Mouse (Mus musculus): ENCODE results near the gene Omd. TPM values are rescaled to one million over a fixed set of nuclear protein-coding genes. Genes with fewer than 3 reads are reported as not detected.

Omd gene
- polyA plus RNA-seq, 1 experiment from 2014 or later: 0.38 TPM

- Histone ChIP-seq H3K9ac (no peak overlapping the region), H3K36me3 (no peaks in the 10 kb centered on the region), H3K27me3 (no peaks in the 10 kb centered on the region), H3K4me3 (no peak overlapping the region), H3K9me3 (no peaks in the 10 kb centered on the region), H3K4me1 (replicated peaks) (no peaks in the 10 kb centered on the region), H3K27ac (replicated peaks) (no peak overlapping the region), H3K4me2 (no peak overlapping the region)
- no peak for ATAC-seq (ENCODE audit: low read depth)
- 80% methylated on average over 1 of the region's 1 CpGs for WGBS
Measured at GRCm38 (mm10) chr13:49623216-49623615, 41.0 kb downstream of the Omd start.

GRCm38 (mm10) chr13:49628167-49628566 lies 45.9 kb downstream of the Omd start:
- Histone ChIP-seq H3K36me3 (no peaks in the 10 kb centered on the region), H3K27me3 (no peaks in the 10 kb centered on the region), H3K9me3 (no peaks in the 10 kb centered on the region), H3K9ac (no peak overlapping the region), H3K4me3 (no peak overlapping the region), H3K4me1 (replicated peaks) (no peaks in the 10 kb centered on the region), H3K27ac (replicated peaks) (no peak overlapping the region), H3K4me2 (no peak overlapping the region)
- no peak for ATAC-seq (ENCODE audit: low read depth)

- no peak overlapping the region for H3K9ac ChIP-seq
- H3K27me3 ChIP-seq: no peaks in the 10 kb centered on the region
- H3K4me1 ChIP-seq (replicated peaks): no peaks in the 10 kb centered on the region
- no peak overlapping the region for H3K27ac ChIP-seq (replicated peaks)
- H3K9me3 ChIP-seq: no peaks in the 10 kb centered on the region
- H3K36me3 ChIP-seq: no peaks in the 10 kb centered on the region
- WGBS: 86% methylated on average over 2 of the region's 2 CpGs
- H3K4me3 ChIP-seq: no peak overlapping the region
- no peak for ATAC-seq (ENCODE audit: low read depth)
- H3K4me2 ChIP-seq: no peak overlapping the region
Measured at GRCm38 (mm10) chr13:49629076-49629475, 46.8 kb downstream of the Omd start.

GRCm38 (mm10) chr13:49639965-49640364 lies 57.7 kb downstream of the Omd start:
- no peaks in the 10 kb centered on the region for H3K27me3 ChIP-seq
- no peak overlapping the region for H3K9ac ChIP-seq
- no peaks in the 10 kb centered on the region for H3K36me3 ChIP-seq
- H3K9me3 ChIP-seq: no peaks in the 10 kb centered on the region
- no peak for ATAC-seq (ENCODE audit: low read depth)
- H3K4me3 ChIP-seq: no peak overlapping the region
- H3K4me1 ChIP-seq (replicated peaks): no peaks in the 10 kb centered on the region
- WGBS: 94% methylated on average over 2 of the region's 2 CpGs
- H3K4me2 ChIP-seq: no peak overlapping the region
- H3K27ac ChIP-seq (replicated peaks): no peak overlapping the region

Other genes with a start within 250 kb of the Omd start
- gene Bicd2, start 240.9 kb upstream of the Omd start, polyA plus RNA-seq (2015; fragmentation: Nextera tagmentation; extraction: Ambion mirVana): 35.4 and 35.9 TPM in 2 replicates
- 12.5 and 13.4 TPM in 2 replicates for gene Ippk, start 161.2 kb upstream of the Omd start, polyA plus RNA-seq (2015; fragmentation: Nextera tagmentation; extraction: Ambion mirVana)
- gene Tes3-ps, start 89.1 kb upstream of the Omd start, polyA plus RNA-seq (2015; fragmentation: Nextera tagmentation; extraction: Ambion mirVana): 0.68 and 0.75 TPM in 2 replicates
- 1.0 and 1.7 TPM in 2 replicates for gene Ecm2, start 77.7 kb upstream of the Omd start, polyA plus RNA-seq (2015; fragmentation: Nextera tagmentation; extraction: Ambion mirVana)
- gene Aspn, start 38.0 kb upstream of the Omd start, polyA plus RNA-seq (2015; fragmentation: Nextera tagmentation; extraction: Ambion mirVana): 2.2 and 2.4 TPM in 2 replicates
- gene Ogn, start 25.6 kb downstream of the Omd start, polyA plus RNA-seq (2015; fragmentation: Nextera tagmentation; extraction: Ambion mirVana): 17.0 and 17.5 TPM in 2 replicates
- gene Cenpp, start 70.3 kb downstream of the Omd start, polyA plus RNA-seq (2015; fragmentation: Nextera tagmentation; extraction: Ambion mirVana): 7.2 and 7.6 TPM in 2 replicates
- gene Nol8, start 70.6 kb downstream of the Omd start, polyA plus RNA-seq (2015; fragmentation: Nextera tagmentation; extraction: Ambion mirVana): 19.4 and 22.5 TPM in 2 replicates
- gene Iars, start 99.6 kb downstream of the Omd start, polyA plus RNA-seq (2015; fragmentation: Nextera tagmentation; extraction: Ambion mirVana): 59.9 and 66.6 TPM in 2 replicates
- gene Gm30302, start 216.5 kb downstream of the Omd start, polyA plus RNA-seq (2015; fragmentation: Nextera tagmentation; extraction: Ambion mirVana): not detected in 2 replicates

Data from neural tube, embryonic 13.5 days (tissue).